Mouse (Mus musculus): ENCODE results near the gene Armcx4. TPM values are rescaled to one million over a fixed set of nuclear protein-coding genes. Genes with fewer than 3 reads are reported as not detected.
A peak's percentile ranks its signal among the peaks of the same experiment; 100 is the strongest.
"Not testable (repeated sequence)": the region's sequence is repeated elsewhere in the genome, so short reads cannot be mapped to it uniquely, and the experiment has no call there.

The Armcx4 gene
- total RNA-seq, 2 experiments from 2014 or later: 5.9 to 23.9 TPM

GRCm38 (mm10) chrX:134690871-134691539 lies 4.7 kb downstream of the Armcx4 start:
- intact Hi-C loops (cut with DNase I): no loop called here
- no peak for TF ChIP-seq CTCF (IDR thresholded peaks at IDR 0.05)
- no peak overlapping the region for H3K4me3 ChIP-seq
- no peak for DNase-seq
- no peak overlapping the region; the same call in 1 of the 2 replicates for H3K27ac ChIP-seq

GRCm38 (mm10) chrX:134691540-134691935 lies 5.2 kb downstream of the Armcx4 start:
- TF ChIP-seq CTCF (IDR thresholded peaks at IDR 0.05): no peak
- intact Hi-C loops (cut with DNase I): no loop called here
- DNase-seq: no peak
- no peak overlapping the region for H3K27ac ChIP-seq
- H3K4me3 ChIP-seq: no peak overlapping the region

GRCm38 (mm10) chrX:134716863-134717262 lies 30.5 kb downstream of the Armcx4 start:
- intact Hi-C loops (cut with DNase I): loop anchor here (5.0 kb wide), 1 partner anchor 70 kb away; no protein-coding TSS in a partner anchor
- DNase-seq: no peak
- H3K4me3 ChIP-seq: no peak overlapping the region
- no peak for TF ChIP-seq CTCF (IDR thresholded peaks at IDR 0.05)
- no peak overlapping the region for H3K27ac ChIP-seq

GRCm38 (mm10) chrX:134717752-134718308 lies 31.5 kb downstream of the Armcx4 start, which contains the start of gene Armcx1:
Gene Armcx1 (plus strand): TSS chrX:134717963.
- intact Hi-C loops (cut with DNase I): loop anchor here (5.0 kb wide), 1 partner anchor 71 kb away; no protein-coding TSS in a partner anchor
- peak; percentile 22; the same call in 1 of the 2 replicates for TF ChIP-seq CTCF (IDR thresholded peaks at IDR 0.05)
- Histone ChIP-seq H3K4me3 (peak within 1 kb of the TSS; percentile 78), H3K27ac (peak within 1 kb of the TSS; percentile 70)
- peak; percentile 46 for DNase-seq

- Histone ChIP-seq H3K27ac (peak overlapping the region; percentile 70; the same call in 1 of the 2 replicates), H3K4me3 (peak overlapping the region; percentile 78)
- intact Hi-C loops (cut with DNase I): loop anchor here (5.0 kb wide), 1 partner anchor 71 kb away; no protein-coding TSS in a partner anchor
- no peak for TF ChIP-seq CTCF (IDR thresholded peaks at IDR 0.05)
- peak; percentile 60 for DNase-seq
Measured at GRCm38 (mm10) chrX:134718524-134718923, 32.2 kb downstream of the Armcx4 start.

- H3K4me3 ChIP-seq; DNase-seq; H3K27ac ChIP-seq; intact Hi-C loops (cut with DNase I): not testable (repeated sequence)
Measured at GRCm38 (mm10) chrX:134723762-134724161, 37.4 kb downstream of the Armcx4 start.

- DNase-seq: no peak
- intact Hi-C loops (cut with DNase I): loop anchor here (5.0 kb wide), 1 partner anchor 183 kb away; no protein-coding TSS in a partner anchor
- H3K27ac ChIP-seq: no peak overlapping the region
- peak; percentile 69 for TF ChIP-seq CTCF (IDR thresholded peaks at IDR 0.05)
- no peak overlapping the region for H3K4me3 ChIP-seq
Measured at GRCm38 (mm10) chrX:134729778-134730177, 43.5 kb downstream of the Armcx4 start.

- no peak overlapping the region for H3K27ac ChIP-seq
- no peak for TF ChIP-seq CTCF (IDR thresholded peaks at IDR 0.05)
- no peak for DNase-seq
- H3K4me3 ChIP-seq: no peak overlapping the region
- intact Hi-C loops (cut with DNase I): no loop called here
Measured at GRCm38 (mm10) chrX:134737796-134738195, 51.5 kb downstream of the Armcx4 start.

GRCm38 (mm10) chrX:134739160-134739559 lies 52.8 kb downstream of the Armcx4 start:
- Histone ChIP-seq H3K27ac (no peak overlapping the region), H3K4me3 (no peak overlapping the region)
- no peak for TF ChIP-seq CTCF (IDR thresholded peaks at IDR 0.05)
- intact Hi-C loops (cut with DNase I): no loop called here
- DNase-seq: no peak

- no peak for DNase-seq
- Histone ChIP-seq H3K27ac (no peak overlapping the region), H3K4me3 (no peak overlapping the region)
- no peak for TF ChIP-seq CTCF (IDR thresholded peaks at IDR 0.05)
- intact Hi-C loops (cut with DNase I): loop anchor here (10.0 kb wide), 1 partner anchor 63 kb away; the partner anchor contains the start of gene Armcx2
Measured at GRCm38 (mm10) chrX:134741862-134742261, 55.5 kb downstream of the Armcx4 start.

Other genes starting within 250 kb of the Armcx4 start
- gene Taf7l, start 210.0 kb upstream of the Armcx4 start, total RNA-seq (2021): not detected
- 10 to 100 TPM in 1 of 2 experiments, 1 to 10 TPM in 1; 8.8 to 17.0 TPM for gene Timm8a1, start 144.7 kb upstream of the Armcx4 start, total RNA-seq (2021)
- gene Btk, start 102.9 kb upstream of the Armcx4 start, total RNA-seq (2021): under 1 TPM; 0.22 to 0.23 TPM
- 100 to 1,000 TPM in 1 of 2 experiments, 10 to 100 TPM in 1; 93.2 to 124 TPM for gene Rpl36a, start 100.9 kb upstream of the Armcx4 start, total RNA-seq (2021)
- gene Gla, start 85.4 kb upstream of the Armcx4 start, total RNA-seq (2021): 1 to 10 TPM; 1.6 to 1.8 TPM
- 10 to 100 TPM; 51.6 to 52.9 TPM for gene Hnrnph2, start 85.3 kb upstream of the Armcx4 start, total RNA-seq (2021)
- 1 to 10 TPM; 1.4 to 2.4 TPM for gene Armcx1, start 31.4 kb downstream of the Armcx4 start, total RNA-seq (2021)
- gene Armcx6, start 64.9 kb downstream of the Armcx4 start, total RNA-seq (2021): 1 to 10 TPM; 1.4 to 1.5 TPM
- gene Armcx3, start 70.1 kb downstream of the Armcx4 start, total RNA-seq (2021): 10 to 100 TPM; 18.2 to 27.6 TPM
- 1 to 10 TPM; 1.5 to 3.4 TPM for gene Armcx2, start 122.7 kb downstream of the Armcx4 start, total RNA-seq (2021)